ENCODE assay signal across 28 mouse cellular contexts in genomic region chr5:67990426-67990825, GRCm38 (mm10). TPM values are rescaled to one million over a fixed set of nuclear protein-coding genes. Genes with fewer than 3 reads are reported as not detected.
DNase-seq lines count a peak whose midpoint lies in the region; ATAC-seq and TF ChIP-seq lines count a peak whose summit lies in the region.
"Had no signal": no experiment of that assay in that cellular context is flagged by ENCODE, and none has a peak within 500 bp of the region (broad histone marks: within the 10 kb centered on the region; RNA-seq: fewer than 3 reads in every experiment).

No protein-coding gene starts in this region.

- DNase-seq in kidney, postnatal 0 days (ENCODE audit: low spot score), result peak; percentile 23
- peak; percentile 44 for DNase-seq in large intestine, adult 2 months (ENCODE audit: low read depth, low spot score)
- DNase-seq in lung, postnatal 14 days, result peak; percentile 32
- no peak for DNase-seq in cerebellum, postnatal 10 days
- no peak for DNase-seq in cerebellum, adult 8-10 months
- DNase-seq in cerebellum, adult 18-20 months, result no peak
- DNase-seq: adrenal gland, postnatal 25 days; cerebellum, adult 9-11 months; gastrocnemius, postnatal 36 days; heart, adult 2 months; heart, postnatal 14 days; kidney, adult 9 months; kidney, postnatal 4 days; midbrain, embryonic 14.5 days; right cerebral cortex, postnatal 14 days; spleen, adult 18-20 months; thymus, adult 18-20 months; thymus, postnatal 4 days had no signal

- no peak for TF ChIP-seq CTCF in kidney, postnatal 0 days (IDR thresholded peaks at IDR 0.05; ENCODE audit: low read depth)

- no peaks in the 10 kb centered on the region for H3K4me1 ChIP-seq in kidney, postnatal 0 days (replicated peaks; ENCODE audit: insufficient read depth, low read length)
- H3K4me1 ChIP-seq in kidney, embryonic 14.5 days (ENCODE audit: control insufficient read depth, insufficient read depth, low read length), result no peaks in the 10 kb centered on the region
- H3K4me1 ChIP-seq: embryonic facial prominence, embryonic 12.5 days; forebrain, embryonic 12.5 days; heart, embryonic 13.5 days; hindbrain, embryonic 12.5 days; liver, embryonic 12.5 days; neural tube, embryonic 12.5 days had no signal

- no peak overlapping the region for H3K4me2 ChIP-seq in kidney, postnatal 0 days (ENCODE audit: low read length)
- H3K4me2 ChIP-seq in kidney, embryonic 14.5 days (replicated peaks; ENCODE audit: low read depth, low read length), result no peak overlapping the region
- H3K4me2 ChIP-seq: embryonic facial prominence, embryonic 12.5 days; forebrain, embryonic 12.5 days; heart, embryonic 13.5 days; hindbrain, embryonic 12.5 days; liver, embryonic 12.5 days; neural tube, embryonic 12.5 days had no signal

- H3K9me3 ChIP-seq in kidney, postnatal 0 days (replicated peaks; ENCODE audit: low read length), result no peaks in the 10 kb centered on the region
- no peaks in the 10 kb centered on the region for H3K9me3 ChIP-seq in kidney, embryonic 14.5 days (ENCODE audit: control insufficient read depth, low read length)
- H3K9me3 ChIP-seq: embryonic facial prominence, embryonic 12.5 days; forebrain, embryonic 12.5 days; heart, embryonic 13.5 days; liver, embryonic 12.5 days; neural tube, embryonic 12.5 days had no signal

- H3K27me3 ChIP-seq in kidney, postnatal 0 days (ENCODE audit: insufficient read depth, low read length), result no peaks in the 10 kb centered on the region
- H3K27me3 ChIP-seq in kidney, embryonic 14.5 days (ENCODE audit: control insufficient read depth, insufficient read depth, low read length), result no peaks in the 10 kb centered on the region
- H3K27me3 ChIP-seq: embryonic facial prominence, embryonic 12.5 days; forebrain, embryonic 12.5 days; heart, embryonic 13.5 days; hindbrain, embryonic 12.5 days; liver, embryonic 12.5 days; neural tube, embryonic 12.5 days had no signal

- no peaks in the 10 kb centered on the region for H3K36me3 ChIP-seq in kidney, postnatal 0 days (ENCODE audit: insufficient read depth, low read length)
- H3K36me3 ChIP-seq in kidney, embryonic 14.5 days (ENCODE audit: control insufficient read depth, insufficient read depth, low read length), result no peaks in the 10 kb centered on the region
- H3K36me3 ChIP-seq: embryonic facial prominence, embryonic 12.5 days; forebrain, embryonic 12.5 days; heart, embryonic 13.5 days; hindbrain, embryonic 12.5 days; liver, embryonic 12.5 days; neural tube, embryonic 12.5 days had no signal

- no peak for ATAC-seq in kidney, postnatal 0 days (replicated peaks; ENCODE audit: low FRiP score, low read depth)
- no peak for ATAC-seq in kidney, embryonic 14.5 days (ENCODE audit: low FRiP score, low TSS enrichment)
- ATAC-seq: liver, embryonic 12.5 days had no signal

- H3K27ac ChIP-seq in kidney, postnatal 0 days, result no peak overlapping the region
- H3K27ac ChIP-seq in kidney, embryonic 14.5 days (ENCODE audit: low read depth, low read length), result no peak overlapping the region
- H3K27ac ChIP-seq: embryonic facial prominence, embryonic 12.5 days; forebrain, embryonic 12.5 days; heart, adult 2 months; heart, embryonic 13.5 days; hindbrain, embryonic 12.5 days; liver, embryonic 12.5 days; neural tube, embryonic 12.5 days had no signal

- H3K9ac ChIP-seq in kidney, postnatal 0 days (ENCODE audit: low read depth, low read length), result no peak overlapping the region
- no peak overlapping the region for H3K9ac ChIP-seq in kidney, embryonic 14.5 days (ENCODE audit: low read depth, low read length)
- H3K9ac ChIP-seq: embryonic facial prominence, embryonic 12.5 days; forebrain, embryonic 12.5 days; heart, embryonic 13.5 days; hindbrain, embryonic 12.5 days; liver, embryonic 12.5 days; neural tube, embryonic 12.5 days had no signal

- no peak overlapping the region for H3K4me3 ChIP-seq in kidney, postnatal 0 days (replicated peaks; ENCODE audit: low read depth, low read length)
- no peak overlapping the region for H3K4me3 ChIP-seq in kidney, embryonic 14.5 days (ENCODE audit: low read length)
- H3K4me3 ChIP-seq: embryonic facial prominence, embryonic 12.5 days; erythroblast, embryonic 14.5 days; forebrain, embryonic 12.5 days; heart, adult 2 months; heart, embryonic 13.5 days; hindbrain, embryonic 12.5 days; liver, embryonic 12.5 days; neural tube, embryonic 12.5 days had no signal

RNA-seq across cellular contexts. Expression of gene Grxcr1, which starts 41.2 kb away (rescaled TPM):
- not detected in 2 replicates for polyA plus RNA-seq in kidney, postnatal 0 days (2015; fragmentation: Nextera tagmentation; extraction: Ambion mirVana)
- polyA plus RNA-seq in kidney, embryonic 14.5 days (2014; fragmentation: Nextera tagmentation; extraction: Ambion mirVana), result not detected in 2 replicates
- not detected in 2 replicates for polyA plus RNA-seq in large intestine, adult 2 months (2012; rRNA removed)
- polyA plus RNA-seq: brain, embryonic 14.5 days; erythroblast, embryonic 14.5 days; forebrain, embryonic 12.5 days; heart, adult 2 months; heart, embryonic 13.5 days; limb, embryonic 11.5 days; liver, embryonic 12.5 days; midbrain, embryonic 14.5 days had no signal

RNA-seq across cellular contexts. Expression of gene Gm21905, which starts 44.2 kb away (rescaled TPM):
- not detected in 2 replicates for polyA plus RNA-seq in kidney, postnatal 0 days (2015; fragmentation: Nextera tagmentation; extraction: Ambion mirVana)
- polyA plus RNA-seq in kidney, embryonic 14.5 days (2014; fragmentation: Nextera tagmentation; extraction: Ambion mirVana), result not detected in 2 replicates
- polyA plus RNA-seq in large intestine, adult 2 months (2012; rRNA removed), result not detected in 2 replicates
- polyA plus RNA-seq: brain, embryonic 14.5 days; embryonic facial prominence, embryonic 12.5 days; erythroblast, embryonic 14.5 days; forebrain, embryonic 12.5 days; heart, adult 2 months; heart, embryonic 13.5 days; hindbrain, embryonic 12.5 days; limb, embryonic 11.5 days; liver, embryonic 12.5 days; midbrain, embryonic 14.5 days; neural tube, embryonic 12.5 days had no signal

RNA-seq across cellular contexts. Expression of gene Gm5108, which starts 49.0 kb away (rescaled TPM):
- polyA plus RNA-seq in kidney, postnatal 0 days (2015; fragmentation: Nextera tagmentation; extraction: Ambion mirVana), result not detected in 2 replicates
- not detected in 2 replicates for polyA plus RNA-seq in kidney, embryonic 14.5 days (2014; fragmentation: Nextera tagmentation; extraction: Ambion mirVana)
- polyA plus RNA-seq in large intestine, adult 2 months (2012; rRNA removed), result not detected in 2 replicates
- polyA plus RNA-seq: brain, embryonic 14.5 days; embryonic facial prominence, embryonic 12.5 days; erythroblast, embryonic 14.5 days; forebrain, embryonic 12.5 days; heart, adult 2 months; heart, embryonic 13.5 days; hindbrain, embryonic 12.5 days; limb, embryonic 11.5 days; liver, embryonic 12.5 days; midbrain, embryonic 14.5 days; neural tube, embryonic 12.5 days had no signal

Comparison
In these comparisons a context has a peak if more than half of its experiments do, and no peak if none do; other contexts are left out.
1. DNase-seq: peak in kidney, postnatal 0 days (single experiment), large intestine, adult 2 months (single experiment) and lung, postnatal 14 days (single experiment); none in cerebellum, postnatal 10 days (0 of 2), cerebellum, adult 8-10 months (single experiment) and cerebellum, adult 18-20 months (0 of 2).